Mouse (Mus musculus) thymus, postnatal 4 days (tissue): ENCODE measurements at regions not wholly inside any gene's neighbourhood (a gene's known extent, or its start where the extent isn't known, plus 50 kb on each side); places are given as distances from the start of the nearest gene placed in this dataset.

Experiments
- DNase-seq: peaks from one replicate; pipeline ENCODE4 v3.0.0; 2021

DNA sequence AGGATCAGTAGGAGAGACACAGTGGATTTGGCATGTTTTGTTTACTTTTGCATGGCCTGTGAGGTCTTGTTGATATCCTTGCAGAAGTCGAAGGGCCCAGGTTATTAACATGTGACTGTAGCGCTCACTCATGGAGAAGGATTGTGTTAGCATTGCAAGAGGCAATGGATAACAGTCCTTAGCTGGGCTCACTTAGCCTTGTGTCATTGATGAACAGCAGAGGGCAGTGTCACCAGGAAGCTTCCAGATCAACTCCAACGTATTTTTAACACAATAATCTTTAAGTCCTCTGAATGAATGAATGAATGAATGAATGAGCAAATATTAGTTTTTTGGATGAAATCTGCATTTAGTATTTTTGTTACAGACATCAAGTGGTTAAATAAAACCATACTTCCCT, 133.2 kb upstream of the Car8 start:
- peak; percentile 26 for DNase-seq

DNA sequence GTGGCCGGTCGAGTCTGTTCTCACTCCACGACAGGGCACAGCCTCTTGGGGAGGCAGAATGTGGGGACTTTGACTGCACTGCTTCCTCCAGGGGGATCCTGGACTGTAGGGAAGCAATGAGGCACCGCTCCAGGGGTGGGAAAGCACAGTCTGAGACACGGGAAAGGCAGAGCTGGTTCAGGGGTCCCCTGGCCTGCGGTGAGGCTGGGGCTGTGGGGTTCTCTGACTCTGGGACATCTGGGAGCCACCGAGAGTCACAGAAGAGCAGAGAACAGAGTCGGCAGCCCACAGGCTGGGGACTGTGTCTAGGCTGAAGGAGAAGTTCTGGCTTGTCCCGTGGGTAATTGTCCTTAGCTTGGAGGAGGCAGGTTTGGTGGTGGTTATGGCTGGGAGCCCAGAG, 131.9 kb upstream of the Car8 start:
- DNase-seq, result no peak

- peak; percentile 28 for DNase-seq
Observed at GRCm38 (mm10) chr4:8367487-8368276, 128.8 kb upstream of the Car8 start.

GRCm38 (mm10) chr4:8366978-8367377, 128.1 kb upstream of the Car8 start:
- DNase-seq, result no peak

- no peak for DNase-seq
Observed at GRCm38 (mm10) chr4:8362409-8362808, 123.6 kb upstream of the Car8 start.

DNA sequence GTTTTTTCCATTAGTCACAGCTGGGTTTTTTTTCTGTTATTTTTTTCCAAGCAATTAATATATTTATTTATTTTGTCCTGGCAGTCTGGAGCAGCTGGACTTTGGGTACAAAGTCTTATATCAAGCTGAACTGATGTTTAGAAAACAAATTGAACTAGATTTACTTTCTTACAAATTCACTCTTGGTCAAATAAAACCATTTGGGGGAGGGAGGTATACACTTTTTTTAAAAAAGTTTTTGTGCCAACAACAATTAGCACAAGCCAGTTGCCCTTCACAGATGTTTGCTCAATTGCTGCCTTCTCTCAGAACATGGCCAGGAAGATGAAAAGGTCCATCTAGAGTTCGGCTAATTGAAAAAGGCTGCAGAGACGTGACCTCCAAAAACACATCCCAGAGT, 123.1 kb upstream of the Car8 start:
- DNase-seq, result no peak

- DNase-seq, result no peak
Observed at GRCm38 (mm10) chr4:8361305-8361704, 122.5 kb upstream of the Car8 start.

GRCm38 (mm10) chr4:8357443-8357842, 118.6 kb upstream of the Car8 start:
- no peak for DNase-seq

GRCm38 (mm10) chr4:8341928-8342327, 103.1 kb upstream of the Car8 start:
- DNase-seq, result no peak

GRCm38 (mm10) chr4:8309241-8309987, 70.6 kb upstream of the Car8 start:
- DNase-seq, result no peak

DNA sequence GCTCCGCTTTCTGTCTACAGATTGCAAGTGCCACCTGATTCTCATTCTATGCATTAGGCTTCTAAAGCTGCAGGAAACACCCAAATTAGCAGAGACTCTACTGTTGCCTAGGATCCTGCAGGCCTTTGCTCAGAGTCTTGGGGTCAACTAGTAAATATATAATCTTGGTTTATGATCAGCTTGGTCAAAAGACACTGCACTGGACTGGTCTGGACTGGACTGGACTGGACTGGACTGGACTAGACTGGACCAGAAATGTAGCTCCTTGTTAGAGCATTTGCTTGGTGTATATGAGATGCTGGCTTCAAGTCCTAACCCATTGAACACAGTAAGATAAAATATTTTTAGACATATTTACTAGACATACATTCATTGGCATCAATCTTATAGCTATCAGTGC, 53.7 kb upstream of the Car8 start:
- no peak for DNase-seq

- no peak for DNase-seq
Observed at GRCm38 (mm10) chr4:8291528-8292492, 53.0 kb upstream of the Car8 start.

DNA sequence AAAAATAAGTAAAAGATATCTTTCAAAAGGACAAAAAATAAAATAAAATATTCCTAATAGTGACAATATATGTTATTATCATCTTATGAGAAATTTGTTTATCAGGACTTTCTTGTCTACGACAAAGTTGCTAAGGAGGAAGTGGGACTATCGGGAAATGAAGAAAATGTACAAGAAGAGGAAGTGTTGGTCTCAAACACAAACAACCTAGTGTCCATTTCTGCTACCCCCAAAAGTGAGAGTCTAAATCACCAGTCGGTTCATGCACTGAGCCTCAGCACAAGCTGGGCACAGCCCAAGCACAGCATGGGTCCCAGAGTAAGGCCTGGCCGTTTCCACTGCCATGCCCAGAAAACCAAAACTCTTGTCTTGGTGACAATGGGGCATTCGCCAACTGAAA, 51.1 kb upstream of the Car8 start:
- DNase-seq, result no peak
